Mouse (Mus musculus): ENCODE measurements at regions not wholly inside any gene's neighbourhood (a gene's known extent, or its start where the extent isn't known, plus 50 kb on each side); places are given as distances from the start of the nearest gene placed in this dataset.

DNA sequence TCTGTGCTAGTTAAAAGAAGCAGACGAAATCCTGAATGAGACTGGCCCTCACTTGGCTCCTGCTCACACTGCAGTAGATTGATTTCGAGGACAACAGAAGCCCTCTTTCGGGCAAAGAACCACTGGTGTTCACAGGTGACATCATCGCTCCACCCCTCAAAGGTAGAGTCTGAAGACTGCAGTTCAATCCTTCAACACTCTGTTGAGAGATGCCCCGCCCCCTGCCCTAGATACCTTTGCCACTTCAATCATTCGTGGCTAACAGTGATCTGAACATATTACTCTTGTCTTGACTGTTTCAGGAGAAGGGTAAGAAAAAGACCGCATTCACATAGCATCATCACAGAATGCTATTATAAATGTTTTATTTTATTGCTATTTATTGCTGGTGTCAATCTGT, 205.5 kb upstream of the Gadl1 start:
- no peak for DNase-seq

- peak; percentile 71 for DNase-seq
Observed at GRCm38 (mm10) chr9:115704249-115704648, 205.0 kb upstream of the Gadl1 start.

- DNase-seq = no peak
Observed at GRCm38 (mm10) chr9:115705761-115706160, 203.5 kb upstream of the Gadl1 start.

DNA sequence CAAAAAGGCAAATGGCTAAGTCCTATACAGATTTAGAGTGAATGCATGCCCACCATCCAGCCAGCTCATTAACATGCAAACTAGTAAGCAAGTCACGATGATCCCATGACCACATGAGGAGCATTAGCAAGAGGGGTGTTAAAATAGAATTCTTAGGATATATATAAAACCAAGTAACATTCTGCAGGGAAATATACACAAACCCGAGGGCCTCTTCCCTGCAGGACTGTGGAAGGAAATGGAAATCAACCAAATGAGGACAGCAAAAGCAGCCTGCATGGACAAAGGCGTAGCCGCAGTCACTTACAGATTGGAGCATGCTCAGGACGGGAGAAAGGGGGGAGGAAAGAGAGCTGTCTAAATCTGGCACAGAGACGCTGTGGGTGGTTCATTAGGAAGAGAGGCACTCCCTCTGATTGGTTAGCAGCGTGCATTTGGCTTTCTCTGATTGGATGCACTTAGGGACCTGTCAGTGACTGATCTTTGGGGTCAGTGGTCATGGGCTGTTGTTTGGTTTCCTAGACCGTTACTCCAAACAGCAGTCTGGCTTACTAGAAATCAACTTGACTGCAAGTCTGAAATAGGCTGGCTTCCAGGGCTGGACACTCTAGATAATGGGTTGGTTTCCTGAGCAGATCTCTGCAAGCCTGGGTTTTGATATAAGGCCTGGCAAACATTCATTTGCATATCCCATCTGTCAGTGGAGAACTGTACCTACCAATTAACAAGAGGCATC, 200.9 kb upstream of the Gadl1 start:
- peak; percentile 57 for DNase-seq

DNA sequence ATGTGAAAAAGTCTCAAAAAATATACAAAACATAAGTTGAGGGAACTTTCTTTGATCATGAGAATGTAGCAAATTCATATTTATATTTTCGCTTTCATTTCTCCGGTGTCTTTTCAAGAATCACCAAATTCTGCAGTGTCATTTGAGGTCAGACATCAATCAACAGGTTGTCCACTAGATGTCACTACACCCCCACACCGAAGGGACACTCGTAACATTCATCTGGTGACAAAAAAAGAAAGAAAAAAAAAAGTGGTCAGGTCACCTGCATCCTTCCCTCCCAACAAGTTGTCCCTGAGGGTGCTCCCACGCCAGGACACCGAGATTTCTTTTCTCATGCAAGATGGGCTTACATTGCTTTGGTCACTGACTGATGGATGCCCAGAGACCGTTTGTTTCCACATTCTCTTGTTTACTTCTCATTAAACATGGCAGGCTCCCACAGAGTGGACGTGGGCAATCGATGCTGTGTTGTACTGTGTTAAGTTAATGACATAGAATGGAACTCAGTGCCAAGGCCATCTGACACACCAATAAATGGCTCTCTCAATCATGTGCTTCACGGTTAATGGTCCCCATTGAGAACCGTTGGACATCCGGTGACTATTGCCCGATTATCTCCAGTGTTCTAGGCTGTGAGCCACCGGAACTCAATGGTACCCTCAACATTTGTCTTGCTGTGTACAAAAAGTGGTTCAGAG, 199.1 kb upstream of the Gadl1 start:
- peak; percentile 44 for DNase-seq

GRCm38 (mm10) chr9:115720306-115720705, 188.9 kb upstream of the Gadl1 start:
- DNase-seq = no peak

GRCm38 (mm10) chr9:115720841-115721240, 188.4 kb upstream of the Gadl1 start:
- DNase-seq = no peak

DNA sequence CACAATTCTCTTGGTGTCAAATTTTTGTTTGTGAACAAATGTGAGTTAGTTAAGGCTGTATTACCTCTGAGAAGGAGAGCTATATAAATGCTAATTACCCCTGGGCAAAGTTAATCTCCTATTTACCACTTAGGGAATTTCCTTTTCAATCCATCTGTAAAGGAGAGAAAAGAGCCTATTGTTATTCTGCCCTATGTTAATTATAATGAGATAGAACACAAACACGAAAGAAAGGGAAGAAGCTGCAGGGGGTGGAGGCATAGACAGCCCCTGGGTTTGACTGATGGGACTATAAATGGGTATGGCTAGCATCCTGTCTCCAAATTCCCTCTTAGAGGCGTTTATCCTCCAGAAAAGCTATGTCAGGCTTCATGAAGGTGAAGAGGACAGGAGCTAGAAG, 185.2 kb upstream of the Gadl1 start:
- DNase-seq = no peak

GRCm38 (mm10) chr9:115727361-115727760, 181.9 kb upstream of the Gadl1 start:
- DNase-seq = peak; percentile 44

GRCm38 (mm10) chr9:115731557-115731956, 177.7 kb upstream of the Gadl1 start:
- peak; percentile 28 for DNase-seq

- DNase-seq = no peak
Observed at GRCm38 (mm10) chr9:115733104-115733503, 176.2 kb upstream of the Gadl1 start.

DNA sequence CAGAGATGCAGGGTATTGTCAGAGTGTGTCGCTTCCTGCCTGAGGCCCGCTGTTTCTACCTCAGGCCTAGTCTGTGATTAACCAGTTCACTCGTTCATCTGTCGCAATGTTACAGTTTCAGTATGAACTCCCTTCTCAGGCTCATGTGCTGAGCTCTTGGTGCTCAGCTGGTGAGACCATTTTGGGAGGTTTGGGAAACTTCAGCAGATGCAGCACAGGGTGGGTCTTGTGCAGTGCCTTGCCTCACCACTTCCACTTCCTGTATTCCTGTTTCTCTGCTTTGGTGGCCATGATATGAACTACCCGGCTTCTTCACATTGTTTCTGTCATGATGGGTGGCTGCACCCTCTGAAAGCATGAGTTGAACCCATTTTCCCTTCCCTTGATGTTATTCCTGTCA, 169.3 kb upstream of the Gadl1 start:
- DNase-seq = no peak

DNA sequence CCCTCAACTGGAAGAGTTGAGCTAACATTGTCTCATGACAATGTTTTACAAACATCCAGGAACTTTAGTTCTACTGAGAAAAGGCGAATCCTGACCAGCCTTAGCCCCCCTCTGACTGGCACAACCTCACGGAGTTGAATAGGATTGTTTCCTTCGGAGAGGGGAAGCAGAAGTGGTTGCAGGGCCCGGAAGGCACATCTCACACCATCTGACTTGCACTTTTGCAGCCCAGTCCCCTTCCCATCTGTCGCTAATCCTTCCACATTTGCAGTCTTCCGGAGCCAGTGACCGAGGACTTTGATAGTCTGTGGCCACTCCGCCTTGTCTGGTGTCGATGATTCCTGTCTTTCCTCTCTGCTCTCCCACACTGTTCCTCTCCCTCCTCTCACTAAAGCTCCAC, 162.8 kb upstream of the Gadl1 start:
- DNase-seq = no peak

GRCm38 (mm10) chr9:115760496-115760895, 148.8 kb upstream of the Gadl1 start:
- peak; percentile 14 for DNase-seq

DNA sequence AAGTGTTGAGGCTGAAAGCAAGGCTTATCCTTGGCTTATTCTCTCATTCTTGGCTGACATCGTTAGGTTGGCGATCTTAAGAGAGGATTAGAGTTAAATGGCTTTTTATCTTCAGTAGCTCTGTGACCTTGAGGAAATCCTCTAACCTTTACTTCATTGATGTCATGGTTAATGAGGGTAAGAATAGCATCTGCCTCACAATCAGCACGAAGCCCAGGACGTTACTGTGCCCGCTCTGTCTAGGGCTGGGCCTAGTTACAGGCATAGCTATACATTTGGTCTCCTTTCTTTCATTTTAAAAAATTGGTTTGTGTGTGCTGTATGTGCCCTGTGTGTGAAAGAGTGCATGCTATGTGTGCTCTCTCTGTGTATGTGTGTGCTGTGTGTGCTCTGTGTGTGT, 145.1 kb upstream of the Gadl1 start:
- DNase-seq = no peak

DNA sequence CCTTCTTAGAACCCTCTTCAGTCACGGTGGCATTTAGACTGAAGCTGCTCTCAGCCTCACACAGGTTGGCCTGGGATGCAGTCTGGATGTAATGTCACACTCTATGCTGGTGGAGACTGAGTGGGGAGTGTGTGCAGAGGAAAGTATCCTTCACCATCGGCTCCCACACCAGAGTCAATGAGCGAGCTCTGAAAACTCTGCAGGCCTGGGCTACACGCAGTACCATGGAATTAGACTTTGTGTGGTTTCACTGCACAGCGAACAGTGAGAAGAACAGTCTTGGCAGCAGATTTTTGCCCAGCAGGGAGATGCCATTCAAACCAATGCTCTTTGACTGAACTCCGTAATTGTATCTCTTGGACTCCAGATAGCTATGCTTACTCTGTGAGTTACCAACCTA, 142.8 kb upstream of the Gadl1 start:
- DNase-seq = no peak

DNA sequence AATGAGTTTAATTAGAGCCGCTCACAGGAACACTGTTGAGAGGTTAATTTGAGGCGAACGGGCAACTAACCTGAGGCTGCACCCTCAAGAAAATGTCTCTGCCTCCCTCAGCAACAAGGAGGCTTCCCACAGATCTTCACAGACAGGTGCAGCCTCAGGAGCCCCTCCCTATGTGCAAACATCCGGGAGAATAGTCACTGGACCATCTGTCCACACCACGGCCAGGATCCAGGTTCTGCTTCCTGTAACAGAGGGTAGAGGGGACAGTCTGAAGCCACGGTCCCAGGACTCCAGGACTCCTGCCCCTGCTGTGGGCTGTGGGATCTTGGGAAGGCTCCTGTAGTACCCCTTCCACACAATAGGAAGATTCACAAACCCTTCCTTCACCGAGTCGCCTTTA, 134.1 kb upstream of the Gadl1 start:
- DNase-seq = no peak

GRCm38 (mm10) chr9:115775858-115776257, 133.4 kb upstream of the Gadl1 start:
- no peak for DNase-seq

DNA sequence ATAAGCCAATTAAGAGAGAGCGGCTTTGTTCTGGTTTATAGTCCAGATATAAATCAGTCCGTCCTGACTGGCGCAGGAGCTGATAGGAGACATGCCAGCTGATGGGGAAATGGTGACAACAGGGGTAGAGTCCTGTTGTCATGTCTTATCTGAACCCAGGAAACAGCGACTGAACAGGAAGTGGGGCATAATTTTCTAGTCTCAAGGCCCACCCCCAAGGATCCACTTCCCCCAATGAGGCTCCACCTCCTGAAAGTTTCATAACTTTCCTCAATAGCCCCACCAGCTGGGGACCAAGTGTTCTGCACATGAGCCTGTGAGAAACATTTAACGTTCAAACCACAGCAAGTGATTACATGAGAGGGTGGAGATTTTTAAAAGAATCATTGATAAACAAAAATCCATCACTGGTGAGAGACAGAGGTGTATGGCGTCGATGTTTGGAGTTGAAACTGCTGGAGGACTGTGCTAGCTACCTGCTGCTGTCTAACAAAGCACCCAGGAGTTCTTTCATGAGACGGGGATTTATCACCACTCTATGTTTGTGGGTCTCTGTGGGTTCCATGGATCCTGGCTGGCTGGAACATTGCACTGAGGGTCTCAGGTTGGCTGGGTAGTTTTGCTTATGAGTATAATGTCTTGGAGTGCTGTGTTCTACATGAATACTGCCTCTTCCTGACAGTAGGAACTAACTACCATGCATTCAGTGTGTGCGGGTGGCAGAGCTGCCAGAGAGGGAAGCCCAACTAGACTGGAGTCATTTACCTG, 132.0 kb upstream of the Gadl1 start:
- no peak for DNase-seq

DNA sequence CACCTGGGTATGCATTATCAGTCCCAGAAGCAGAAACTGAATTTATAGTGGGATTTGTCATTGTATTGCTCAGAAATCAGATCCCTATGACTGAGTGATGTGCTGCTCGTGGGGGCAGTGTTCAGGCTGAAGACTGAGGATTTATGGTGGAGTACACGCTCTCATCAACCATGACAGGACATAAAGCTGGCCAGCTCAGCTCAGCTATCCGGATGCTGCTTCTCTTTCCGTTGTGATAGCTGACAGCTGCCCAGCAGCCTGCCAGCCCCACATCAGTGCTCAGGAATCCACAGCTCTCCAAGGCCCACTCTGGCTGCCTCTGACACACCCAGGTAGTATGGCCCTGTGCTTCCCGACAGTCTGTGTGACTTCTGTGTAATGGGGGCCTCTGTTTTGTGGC, 130.4 kb upstream of the Gadl1 start:
- no peak for DNase-seq

GRCm38 (mm10) chr9:115799330-115799729, 109.9 kb upstream of the Gadl1 start:
- DNase-seq = no peak

DNA sequence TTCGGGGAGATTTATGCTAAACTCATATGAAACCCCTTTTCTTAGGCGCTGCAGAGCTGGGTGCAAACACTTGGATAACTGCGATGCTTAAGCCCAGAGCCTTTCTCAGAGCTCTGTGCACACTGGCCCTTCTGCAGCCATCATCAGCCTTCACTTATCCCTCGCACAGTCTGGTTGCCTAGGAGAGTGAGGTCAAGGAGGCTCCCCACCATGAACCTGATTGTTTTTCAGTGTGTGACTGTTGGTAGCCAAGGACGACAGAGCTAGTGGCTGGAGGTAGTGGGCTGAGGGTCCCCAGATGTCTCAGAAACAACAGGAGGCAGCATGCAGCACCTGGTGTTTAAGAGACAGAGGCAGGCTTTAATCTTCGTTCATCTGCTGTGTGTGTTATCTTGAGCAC, 108.6 kb upstream of the Gadl1 start:
- no peak for DNase-seq

DNA sequence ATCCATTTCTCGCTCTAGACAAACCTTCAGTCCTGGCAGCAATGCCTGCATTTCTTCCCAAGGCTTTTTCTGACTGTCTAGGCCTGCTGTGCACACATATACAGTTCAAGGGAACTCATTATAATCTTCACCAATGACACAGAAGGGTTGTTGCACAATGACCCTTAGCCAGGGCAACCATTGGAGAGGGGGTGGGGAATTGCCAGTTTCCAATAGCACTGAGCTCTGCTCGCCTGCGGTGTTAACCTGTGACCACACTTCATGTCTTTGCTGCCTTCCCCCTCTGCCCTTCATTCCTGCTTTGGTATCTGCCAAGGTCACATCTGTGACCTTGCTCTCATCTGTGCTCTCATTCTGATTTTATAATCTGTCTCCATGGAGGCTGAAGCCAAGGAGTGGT, 106.2 kb upstream of the Gadl1 start:
- DNase-seq = no peak

DNA sequence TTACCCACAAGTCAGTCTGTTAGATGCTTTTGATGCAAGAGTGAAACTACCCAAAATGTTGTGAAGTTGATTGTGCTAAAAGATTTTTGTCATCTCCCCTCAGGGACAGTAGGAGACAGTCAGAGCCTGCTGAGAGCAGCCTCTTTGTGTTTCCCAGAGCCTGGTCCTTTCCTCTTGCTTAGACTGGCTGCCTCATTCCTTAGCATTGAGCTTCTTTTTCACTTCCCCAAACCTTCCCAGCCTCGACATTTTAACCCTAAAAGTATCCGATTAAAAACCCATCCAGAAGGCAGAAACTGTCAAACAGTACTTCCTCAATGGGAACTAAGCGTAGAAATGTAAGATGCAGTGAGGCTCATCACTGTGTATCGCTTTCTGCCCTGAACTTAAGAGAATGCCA, 104.0 kb upstream of the Gadl1 start:
- DNase-seq = no peak
